8 mouse cellular contexts compared by ENCODE assay signal in the genomic region with DNA sequence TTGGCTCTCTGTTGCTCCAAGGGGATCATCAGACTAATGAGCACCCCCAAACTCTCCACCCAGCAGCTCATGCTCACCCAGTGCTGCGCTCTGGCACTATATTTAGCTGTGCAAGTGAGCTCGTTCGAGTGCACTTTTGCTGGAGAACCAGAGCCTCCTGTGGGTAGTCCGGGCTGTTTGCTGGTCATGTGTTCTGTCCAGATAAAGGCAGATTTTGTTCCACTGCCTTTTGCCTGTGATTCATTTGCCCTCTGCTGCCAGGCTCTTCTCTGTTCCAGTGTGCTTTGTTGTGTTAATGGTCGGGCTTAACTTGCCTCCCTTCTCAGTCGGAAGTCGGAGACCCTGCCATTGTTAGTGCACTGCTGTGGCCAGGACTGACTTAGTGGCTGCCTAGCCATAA. TPM values are rescaled to one million over a fixed set of nuclear protein-coding genes. Genes with fewer than 3 reads are reported as not detected.
DNase-seq lines count a peak whose midpoint lies in the region; TF ChIP-seq lines count a peak whose summit lies in the region.

No protein-coding gene starts in this region.

- 34% methylated on average over 7 of the region's 7 CpGs for WGBS in cerebellum, adult 2 months
- 24% methylated on average over 7 of the region's 7 CpGs for WGBS in heart, embryonic 10.5 days
- 34% methylated on average over 7 of the region's 7 CpGs for WGBS in midbrain, embryonic 10.5 days

- H3K4me3 ChIP-seq in cerebellum, adult 2 months (replicated peaks; ENCODE audit: insufficient read depth, low read depth, low read length): no peak overlapping the region
- H3K4me3 ChIP-seq in heart, embryonic 10.5 days: peak overlapping the region; percentile 92
- H3K4me3 ChIP-seq in midbrain, embryonic 10.5 days: peak overlapping the region; percentile 93

- TF ChIP-seq POLR2A in cerebellum, adult 2 months (IDR thresholded peaks at IDR 0.05; ENCODE audit: borderline replicate concordance, insufficient read depth, low read length): no peak

- peak overlapping the region; percentile 72; the same call in 1 of the 2 replicates for H3K27ac ChIP-seq in cerebellum, adult 2 months (ENCODE audit: insufficient read depth, low read length)
- peak overlapping the region; percentile 100 for H3K27ac ChIP-seq in heart, embryonic 10.5 days
- H3K27ac ChIP-seq in midbrain, embryonic 10.5 days (replicated peaks): peak overlapping the region; percentile 100

- no peak for TF ChIP-seq CTCF in cerebellum, adult 2 months (IDR thresholded peaks at IDR 0.05; ENCODE audit: borderline replicate concordance, insufficient read depth, low read depth, low read length)

- intact Hi-C loops in left cerebral cortex, postnatal 4 days (cut with DNase I): no loop called here

- H3K4me1 ChIP-seq in cerebellum, adult 2 months (ENCODE audit: control insufficient read depth, insufficient read depth, low read length): peaks cover 12% of the 10 kb centered on the region
- peaks cover 57% of the 10 kb centered on the region for H3K4me1 ChIP-seq in heart, embryonic 10.5 days
- H3K4me1 ChIP-seq in midbrain, embryonic 10.5 days: peaks cover 47% of the 10 kb centered on the region

- no peak for DNase-seq in cerebellum, adult 2 months
- DNase-seq in cerebellum, postnatal 4 days (ENCODE audit: low spot score in 2 of 2): no peak
- peak; percentile 93 for DNase-seq in R1 (ENCODE audit: low read depth, low spot score)
- DNase-seq in heart, embryonic 10.5 days (ENCODE audit: low spot score): no peak
- DNase-seq in midbrain, embryonic 10.5 days (ENCODE audit: low spot score): peak; percentile 50
- DNase-seq in thymus, postnatal 10 days (ENCODE audit: low spot score in 2 of 2): no peak
- DNase-seq in left cerebral cortex, postnatal 4 days: no peak
- DNase-seq in kidney, postnatal 36 days: no peak

- H3K27me3 ChIP-seq in cerebellum, adult 2 months (ENCODE audit: control insufficient read depth, insufficient read depth, low read length): no peaks in the 10 kb centered on the region
- no peaks in the 10 kb centered on the region for H3K27me3 ChIP-seq in heart, embryonic 10.5 days (ENCODE audit: insufficient read depth, poor library complexity, severe bottlenecking)
- no peaks in the 10 kb centered on the region; the same call in 1 of the 2 replicates for H3K27me3 ChIP-seq in midbrain, embryonic 10.5 days (ENCODE audit: low read depth, poor library complexity, severe bottlenecking)

- no peaks in the 10 kb centered on the region for H3K9me3 ChIP-seq in heart, embryonic 10.5 days
- H3K9me3 ChIP-seq in midbrain, embryonic 10.5 days (replicated peaks): no peaks in the 10 kb centered on the region

- H3K36me3 ChIP-seq in heart, embryonic 10.5 days: peaks cover 61% of the 10 kb centered on the region
- H3K36me3 ChIP-seq in midbrain, embryonic 10.5 days: peaks cover 65% of the 10 kb centered on the region

RNA-seq across cellular contexts. Expression of gene Gm17349, which starts 0.4 kb away (rescaled TPM):
- not detected in 2 replicates for polyA plus RNA-seq in cerebellum, adult 2 months (2012; rRNA removed)
- not detected in 2 replicates for polyA plus RNA-seq in heart, embryonic 10.5 days (2016; fragmentation: Nextera tagmentation; extraction: Ambion mirVana)
- not detected in 2 replicates for polyA plus RNA-seq in midbrain, embryonic 10.5 days (2016; fragmentation: Nextera tagmentation; extraction: Ambion mirVana)
- not detected for total RNA-seq in left cerebral cortex, postnatal 4 days (2021)

RNA-seq across cellular contexts. Expression of gene Smarcd1, which starts 3.0 kb away (rescaled TPM):
- polyA plus RNA-seq in cerebellum, adult 2 months (2012; rRNA removed): 82.3 and 87.1 TPM in 2 replicates
- 31.1 and 45.5 TPM in 2 replicates for polyA plus RNA-seq in heart, embryonic 10.5 days (2016; fragmentation: Nextera tagmentation; extraction: Ambion mirVana)
- 98.1 and 112 TPM in 2 replicates for polyA plus RNA-seq in midbrain, embryonic 10.5 days (2016; fragmentation: Nextera tagmentation; extraction: Ambion mirVana)
- 100 to 1,000 TPM; 134 to 148 TPM for total RNA-seq in left cerebral cortex, postnatal 4 days (2021)

RNA-seq across cellular contexts. Expression of gene Gpd1, which starts 12.4 kb away (rescaled TPM):
- polyA plus RNA-seq in cerebellum, adult 2 months (2012; rRNA removed): 130 and 143 TPM in 2 replicates
- polyA plus RNA-seq in heart, embryonic 10.5 days (2016; fragmentation: Nextera tagmentation; extraction: Ambion mirVana): 0.74 and 0.87 TPM in 2 replicates
- polyA plus RNA-seq in midbrain, embryonic 10.5 days (2016; fragmentation: Nextera tagmentation; extraction: Ambion mirVana): 0.40 and 0.62 TPM in 2 replicates
- total RNA-seq in left cerebral cortex, postnatal 4 days (2021): 1 to 10 TPM; 6.7 to 6.8 TPM

RNA-seq across cellular contexts. Expression of gene Cox14, which starts 20.5 kb away (rescaled TPM):
- polyA plus RNA-seq in cerebellum, adult 2 months (2012; rRNA removed): 351 and 364 TPM in 2 replicates
- polyA plus RNA-seq in heart, embryonic 10.5 days (2016; fragmentation: Nextera tagmentation; extraction: Ambion mirVana): 164 and 187 TPM in 2 replicates
- polyA plus RNA-seq in midbrain, embryonic 10.5 days (2016; fragmentation: Nextera tagmentation; extraction: Ambion mirVana): 157 and 159 TPM in 2 replicates
- total RNA-seq in left cerebral cortex, postnatal 4 days (2021): 10 to 100 TPM; 68.0 to 73.4 TPM

RNA-seq across cellular contexts. Expression of gene Asic1, which starts 34.7 kb away (rescaled TPM):
- 102 and 104 TPM in 2 replicates for polyA plus RNA-seq in cerebellum, adult 2 months (2012; rRNA removed)
- polyA plus RNA-seq in heart, embryonic 10.5 days (2016; fragmentation: Nextera tagmentation; extraction: Ambion mirVana): 3.2 and 5.2 TPM in 2 replicates
- 6.0 and 14.9 TPM in 2 replicates for polyA plus RNA-seq in midbrain, embryonic 10.5 days (2016; fragmentation: Nextera tagmentation; extraction: Ambion mirVana)
- total RNA-seq in left cerebral cortex, postnatal 4 days (2021): 100 to 1,000 TPM; 101 to 102 TPM

Comparison
In these comparisons a context has a peak if more than half of its experiments do, and no peak if none do; other contexts are left out.
1. DNase-seq: peak in R1 (single experiment) and midbrain, embryonic 10.5 days (single experiment); none in cerebellum, adult 2 months (0 of 2), cerebellum, postnatal 4 days (0 of 2), heart, embryonic 10.5 days (single experiment), thymus, postnatal 10 days (0 of 2), left cerebral cortex, postnatal 4 days (single experiment) and kidney, postnatal 36 days (0 of 2).
2. RNA of gene Gpd1, which starts 12.4 kb away (polyA plus RNA-seq): 130 to 143 TPM in cerebellum, adult 2 months; 0.74 to 0.87 TPM in heart, embryonic 10.5 days and 0.40 to 0.62 TPM in midbrain, embryonic 10.5 days; every median in the first group is over 10 times any median in the second.
3. Peak in every context shown above with its lines, with median percentiles within 50 percentile points of each other: H3K27ac ChIP-seq.